Mouse (Mus musculus): ENCODE results near the gene Farp1. TPM values are rescaled to one million over a fixed set of nuclear protein-coding genes. Genes with fewer than 3 reads are reported as not detected.

Farp1 gene
- polyA plus RNA-seq, 1 experiment = 77.6 TPM

DNA sequence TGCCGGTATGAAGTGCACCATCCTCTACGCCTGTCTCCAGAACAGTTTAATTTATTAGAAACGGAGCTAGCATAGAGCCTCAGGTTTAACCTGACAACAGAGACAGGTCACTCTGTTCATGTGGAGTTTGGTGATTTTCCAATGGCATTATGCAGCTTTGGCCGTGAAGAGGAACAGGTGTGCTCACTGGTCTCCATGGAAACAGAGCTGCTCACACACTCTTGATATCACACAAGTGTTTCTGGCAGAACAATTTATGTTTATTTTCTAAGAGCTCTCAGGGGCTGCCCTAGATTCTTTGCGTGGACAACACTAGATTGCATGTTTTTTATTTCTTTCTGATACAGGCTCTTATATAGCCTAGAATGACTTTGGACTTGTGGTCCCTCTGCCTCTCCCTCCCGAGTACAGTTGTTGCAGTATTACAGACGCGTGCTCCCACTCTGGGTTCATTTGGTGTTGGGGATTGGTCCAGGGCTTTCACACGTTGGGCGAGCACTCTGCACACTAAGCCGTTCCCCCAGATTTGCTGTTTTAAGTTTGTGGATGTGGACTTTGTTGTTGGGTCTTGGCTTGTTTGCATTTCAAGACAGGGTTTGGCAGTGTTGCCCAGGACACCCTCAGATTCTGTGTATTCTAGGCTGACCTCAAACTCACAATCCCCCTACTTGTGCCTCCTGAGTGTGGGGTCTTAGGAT, 113.2 kb downstream of the Farp1 start:
- TF ChIP-seq CTCF (IDR thresholded peaks at IDR 0.05; ENCODE audit: borderline replicate concordance, extremely low read depth, insufficient read depth, insufficient read length) (no peak), POLR2A (IDR thresholded peaks at IDR 0.05; ENCODE audit: borderline replicate concordance, extremely low read depth, insufficient read depth, insufficient read length, poor library complexity, severe bottlenecking) (no peak)
- DNase-seq (ENCODE audit: low read depth) = peak; percentile 72

DNA sequence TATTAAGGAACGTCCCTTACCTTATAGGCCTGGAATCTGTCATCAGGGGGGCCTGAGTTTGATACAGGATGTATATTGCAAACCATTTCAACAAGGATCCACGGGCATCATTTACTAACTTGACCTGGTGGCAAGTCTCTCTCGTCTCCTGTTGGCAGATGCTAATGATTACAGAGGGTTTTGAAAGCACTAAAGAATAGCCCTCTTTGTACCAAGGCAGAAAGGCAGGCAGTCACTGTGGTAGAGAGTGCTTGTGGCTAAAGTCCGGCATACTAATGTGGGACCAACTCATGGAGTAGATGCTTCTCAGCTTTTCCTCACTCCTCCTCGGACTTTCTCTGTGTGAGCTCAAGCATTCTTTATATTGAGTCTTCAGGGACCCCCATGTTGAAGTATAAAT, 115.0 kb downstream of the Farp1 start:
- DNase-seq (ENCODE audit: low read depth) = no peak
- TF ChIP-seq POLR2A (IDR thresholded peaks at IDR 0.05; ENCODE audit: borderline replicate concordance, extremely low read depth, insufficient read depth, insufficient read length, poor library complexity, severe bottlenecking) (no peak), CTCF (IDR thresholded peaks at IDR 0.05; ENCODE audit: borderline replicate concordance, extremely low read depth, insufficient read depth, insufficient read length) (no peak)

- peak; percentile 67 for DNase-seq (ENCODE audit: low read depth)
- TF ChIP-seq CTCF (IDR thresholded peaks at IDR 0.05; ENCODE audit: borderline replicate concordance, extremely low read depth, insufficient read depth, insufficient read length) (no peak), POLR2A (IDR thresholded peaks at IDR 0.05; ENCODE audit: borderline replicate concordance, extremely low read depth, insufficient read depth, insufficient read length, poor library complexity, severe bottlenecking) (no peak)
Measured at GRCm38 (mm10) chr14:121151837-121152236, 116.8 kb downstream of the Farp1 start.

DNA sequence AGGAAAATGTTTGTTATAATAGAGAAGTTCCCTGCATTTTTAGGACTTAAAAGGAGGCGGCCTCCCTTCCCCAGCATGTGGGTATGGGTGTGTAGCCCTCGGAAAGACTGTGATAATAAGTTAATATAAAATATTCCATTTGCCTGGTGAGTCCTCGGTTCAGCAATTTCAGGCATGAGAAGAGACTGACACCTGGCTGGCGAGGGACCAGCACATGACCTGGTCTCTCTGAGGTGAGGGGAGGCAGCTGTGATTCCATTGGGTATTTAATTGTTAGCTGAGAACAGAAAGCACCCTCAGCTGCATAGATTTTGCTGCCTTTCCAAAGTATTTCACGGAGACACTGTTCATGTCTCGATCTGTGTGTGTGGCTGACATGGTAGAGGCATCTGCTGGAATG, 117.8 kb downstream of the Farp1 start:
- DNase-seq (ENCODE audit: low read depth) = no peak
- no peak for TF ChIP-seq POLR2A (IDR thresholded peaks at IDR 0.05; ENCODE audit: borderline replicate concordance, extremely low read depth, insufficient read depth, insufficient read length, poor library complexity, severe bottlenecking)
- no peak for TF ChIP-seq CTCF (IDR thresholded peaks at IDR 0.05; ENCODE audit: borderline replicate concordance, extremely low read depth, insufficient read depth, insufficient read length)

DNA sequence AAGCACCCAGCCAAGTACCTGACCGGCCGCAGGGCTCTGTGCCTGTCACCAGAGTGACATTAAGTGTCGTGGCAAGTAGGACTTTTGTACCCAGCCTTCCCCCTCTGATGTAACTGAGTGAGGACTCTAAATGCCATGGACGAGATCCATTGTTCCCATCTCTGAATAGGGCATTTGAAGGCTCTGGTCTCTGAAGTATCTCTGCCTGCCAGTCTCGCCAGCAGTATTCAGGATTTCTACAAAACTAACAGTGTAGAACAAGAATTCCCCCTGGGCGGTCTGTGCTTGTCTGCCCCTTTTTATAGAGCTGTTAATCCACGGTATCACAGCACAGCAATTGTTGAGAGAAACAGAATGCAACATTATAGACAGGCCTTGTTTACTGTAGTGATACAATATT, 118.3 kb downstream of the Farp1 start:
- DNase-seq (ENCODE audit: low read depth) = peak; percentile 79

GRCm38 (mm10) chr14:121155173-121155572, 120.2 kb downstream of the Farp1 start:
- no peak for TF ChIP-seq POLR2A (IDR thresholded peaks at IDR 0.05; ENCODE audit: borderline replicate concordance, extremely low read depth, insufficient read depth, insufficient read length, poor library complexity, severe bottlenecking)
- no peak for TF ChIP-seq CTCF (IDR thresholded peaks at IDR 0.05; ENCODE audit: borderline replicate concordance, extremely low read depth, insufficient read depth, insufficient read length)
- no peak for DNase-seq (ENCODE audit: low read depth)

More for the DNA sequence above, 118.3 kb downstream of the Farp1 start:
- no peak for TF ChIP-seq POLR2A (IDR thresholded peaks at IDR 0.05; ENCODE audit: borderline replicate concordance, extremely low read depth, insufficient read depth, insufficient read length, poor library complexity, severe bottlenecking)
- TF ChIP-seq CTCF (IDR thresholded peaks at IDR 0.05; ENCODE audit: borderline replicate concordance, extremely low read depth, insufficient read depth, insufficient read length) = no peak

- TF ChIP-seq CTCF (IDR thresholded peaks at IDR 0.05; ENCODE audit: borderline replicate concordance, extremely low read depth, insufficient read depth, insufficient read length) = no peak
- TF ChIP-seq POLR2A (IDR thresholded peaks at IDR 0.05; ENCODE audit: borderline replicate concordance, extremely low read depth, insufficient read depth, insufficient read length, poor library complexity, severe bottlenecking) = no peak
- DNase-seq (ENCODE audit: low read depth) = no peak
Measured at GRCm38 (mm10) chr14:121158616-121159015, 123.6 kb downstream of the Farp1 start.

DNA sequence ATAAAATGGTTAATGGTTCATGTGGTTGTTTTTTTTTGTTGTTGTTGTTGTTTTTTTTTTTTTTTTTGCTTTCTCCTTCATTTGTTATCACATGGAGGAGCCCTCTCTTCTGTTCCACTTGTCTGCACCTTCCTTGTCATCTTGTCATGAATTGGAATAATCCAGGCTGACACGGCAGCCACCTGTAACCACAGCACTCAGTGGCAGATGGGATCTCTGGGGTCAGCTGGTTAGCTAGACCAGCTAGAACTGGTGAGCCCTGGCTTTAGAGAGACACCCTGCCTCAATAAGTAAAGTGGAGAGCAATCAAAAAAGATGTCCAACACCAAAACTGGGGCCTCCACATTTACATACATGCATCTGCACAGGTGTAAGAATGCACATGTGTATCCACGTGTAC, 127.8 kb downstream of the Farp1 start:
- DNase-seq (ENCODE audit: low read depth) = no peak

DNA sequence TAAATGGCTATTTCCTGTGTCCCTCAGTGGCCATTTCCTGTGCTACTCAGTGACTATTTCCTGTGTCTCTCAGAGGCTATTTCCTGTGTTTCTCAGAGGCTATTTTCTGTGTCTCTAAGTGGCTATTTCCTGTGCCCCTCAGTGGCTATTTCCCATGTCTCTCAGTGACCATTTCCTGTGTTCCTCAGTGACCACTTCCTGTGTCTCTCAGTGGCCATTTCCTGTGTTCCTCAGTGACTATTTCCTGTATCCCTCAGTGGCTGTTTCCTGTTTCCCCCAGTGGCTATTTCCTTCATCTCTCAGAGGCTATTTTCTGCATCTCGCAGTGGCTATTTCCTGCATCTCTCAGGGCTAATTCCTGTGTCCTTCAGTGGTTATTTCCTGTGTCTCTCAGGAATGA, 129.9 kb downstream of the Farp1 start:
- TF ChIP-seq POLR2A (IDR thresholded peaks at IDR 0.05; ENCODE audit: borderline replicate concordance, extremely low read depth, insufficient read depth, insufficient read length, poor library complexity, severe bottlenecking) (no peak), CTCF (IDR thresholded peaks at IDR 0.05; ENCODE audit: borderline replicate concordance, extremely low read depth, insufficient read depth, insufficient read length) (no peak)
- no peak for DNase-seq (ENCODE audit: low read depth)

More for the DNA sequence above, 127.8 kb downstream of the Farp1 start:
- no peak for TF ChIP-seq POLR2A (IDR thresholded peaks at IDR 0.05; ENCODE audit: borderline replicate concordance, extremely low read depth, insufficient read depth, insufficient read length, poor library complexity, severe bottlenecking)

- peak; percentile 41 for DNase-seq (ENCODE audit: low read depth)
- TF ChIP-seq POLR2A (IDR thresholded peaks at IDR 0.05; ENCODE audit: borderline replicate concordance, extremely low read depth, insufficient read depth, insufficient read length, poor library complexity, severe bottlenecking) = no peak
- TF ChIP-seq CTCF (IDR thresholded peaks at IDR 0.05; ENCODE audit: borderline replicate concordance, extremely low read depth, insufficient read depth, insufficient read length) = no peak
Measured at GRCm38 (mm10) chr14:121165408-121166037, 130.5 kb downstream of the Farp1 start.

- no peak for TF ChIP-seq POLR2A (IDR thresholded peaks at IDR 0.05; ENCODE audit: borderline replicate concordance, extremely low read depth, insufficient read depth, insufficient read length, poor library complexity, severe bottlenecking)
- TF ChIP-seq CTCF (IDR thresholded peaks at IDR 0.05; ENCODE audit: borderline replicate concordance, extremely low read depth, insufficient read depth, insufficient read length) = no peak
- DNase-seq (ENCODE audit: low read depth) = no peak
Measured at GRCm38 (mm10) chr14:121166038-121166436, 131.0 kb downstream of the Farp1 start.

GRCm38 (mm10) chr14:121168716-121169115, 133.7 kb downstream of the Farp1 start:
- TF ChIP-seq POLR2A (IDR thresholded peaks at IDR 0.05; ENCODE audit: borderline replicate concordance, extremely low read depth, insufficient read depth, insufficient read length, poor library complexity, severe bottlenecking) = no peak
- TF ChIP-seq CTCF (IDR thresholded peaks at IDR 0.05; ENCODE audit: borderline replicate concordance, extremely low read depth, insufficient read depth, insufficient read length) = no peak
- DNase-seq (ENCODE audit: low read depth) = no peak
